Mouse (Mus musculus) right cerebral cortex, postnatal 14 days (tissue): Measurements from ENCODE around the gene Ctss.
A peak's percentile ranks its signal among the peaks of the same experiment; 100 is the strongest.

ENCODE experiments used
- DNase-seq: peaks from one replicate; pipeline ENCODE4 v3.0.0; 2022

Gene Ctss

GRCm38 (mm10) chr3:95526622-95527211, at the start of gene Ctss:
Ctss (plus strand) TSS chr3:95526786.
- DNase-seq: no peak

GRCm38 (mm10) chr3:95478966-95479365, 47.6 kb upstream of the Ctss start:
- no peak for DNase-seq

GRCm38 (mm10) chr3:95486421-95486820, 40.2 kb upstream of the Ctss start:
- no peak for DNase-seq

- DNase-seq: no peak
Observed at GRCm38 (mm10) chr3:95488679-95489078, 37.9 kb upstream of the Ctss start.

- DNase-seq: no peak
Observed at GRCm38 (mm10) chr3:95490238-95490637, 36.3 kb upstream of the Ctss start.

GRCm38 (mm10) chr3:95494342-95494741, 32.2 kb upstream of the Ctss start:
- peak; percentile 60 for DNase-seq

- DNase-seq: no peak
Observed at GRCm38 (mm10) chr3:95498229-95498628, 28.4 kb upstream of the Ctss start.

- no peak for DNase-seq
Observed at GRCm38 (mm10) chr3:95499024-95499423, 27.6 kb upstream of the Ctss start, which contains the start of gene Ctsk. Ctsk (plus strand) TSS chr3:95499256.

- no peak for DNase-seq
Observed at GRCm38 (mm10) chr3:95499496-95500140, 27.0 kb upstream of the Ctss start.

- no peak for DNase-seq
Observed at GRCm38 (mm10) chr3:95502312-95502711, 24.3 kb upstream of the Ctss start.

GRCm38 (mm10) chr3:95509348-95509747, 17.2 kb upstream of the Ctss start:
- DNase-seq: no peak

GRCm38 (mm10) chr3:95511611-95512180, 14.9 kb upstream of the Ctss start:
- DNase-seq: no peak

GRCm38 (mm10) chr3:95516614-95517041, 10.0 kb upstream of the Ctss start:
- no peak for DNase-seq

GRCm38 (mm10) chr3:95517493-95517898, 9.1 kb upstream of the Ctss start:
- peak; percentile 68 for DNase-seq

- DNase-seq: no peak
Observed at GRCm38 (mm10) chr3:95518891-95519290, 7.7 kb upstream of the Ctss start.

- no peak for DNase-seq
Observed at GRCm38 (mm10) chr3:95519315-95519714, 7.3 kb upstream of the Ctss start.

- DNase-seq: no peak
Observed at GRCm38 (mm10) chr3:95520100-95520499, 6.5 kb upstream of the Ctss start.

- DNase-seq: no peak
Observed at GRCm38 (mm10) chr3:95521168-95521567, 5.4 kb upstream of the Ctss start.

- DNase-seq: no peak
Observed at GRCm38 (mm10) chr3:95523662-95524061, 2.9 kb upstream of the Ctss start.

- no peak for DNase-seq
Observed at GRCm38 (mm10) chr3:95524673-95525072, 1.9 kb upstream of the Ctss start.

GRCm38 (mm10) chr3:95526111-95526510, 475 bp upstream of the Ctss start:
- DNase-seq: no peak

GRCm38 (mm10) chr3:95529814-95530213, 3.2 kb downstream of the Ctss start:
- DNase-seq: no peak

- no peak for DNase-seq
Observed at GRCm38 (mm10) chr3:95531025-95531424, 4.4 kb downstream of the Ctss start.

- no peak for DNase-seq
Observed at GRCm38 (mm10) chr3:95533364-95533763, 6.8 kb downstream of the Ctss start.
